Mouse (Mus musculus): ENCODE measurements around the gene Foxi1.
A peak's percentile ranks its signal among the peaks of the same experiment; 100 is the strongest.
"Not testable (repeated sequence)": the region's sequence is repeated elsewhere in the genome, so short reads cannot be mapped to it uniquely, and the experiment has no call there.

Gene Foxi1

DNA sequence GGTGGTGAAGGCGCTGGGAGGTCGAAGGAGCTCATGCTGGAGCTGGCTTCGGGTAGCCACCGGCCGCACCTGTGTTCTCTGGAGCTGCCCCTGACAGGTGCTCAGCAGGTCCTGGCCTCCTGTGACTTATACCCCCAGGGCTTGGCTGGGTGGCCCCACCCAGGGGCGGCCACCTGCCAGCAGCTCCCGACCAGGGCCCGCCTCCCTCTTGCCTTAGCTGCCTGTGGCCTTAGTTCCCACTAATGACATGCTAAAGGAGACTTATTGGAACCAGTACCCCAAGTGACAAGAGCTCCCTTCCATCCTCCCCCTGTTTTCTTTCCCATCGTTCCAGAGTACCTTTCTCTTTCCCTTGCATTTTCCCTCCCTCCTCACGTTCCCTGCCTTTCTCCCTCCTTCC is at the start of gene Foxi1:
Gene Foxi1, minus strand, starts transcription at position 101 of the 400 bp plus-strand sequence.
- DNase-seq = peak; percentile 13 to 34

- no peak for DNase-seq
These were observed 35.1 kb upstream of the Foxi1 start for GRCm38 (mm10) chr11:34242979-34243378.

DNA sequence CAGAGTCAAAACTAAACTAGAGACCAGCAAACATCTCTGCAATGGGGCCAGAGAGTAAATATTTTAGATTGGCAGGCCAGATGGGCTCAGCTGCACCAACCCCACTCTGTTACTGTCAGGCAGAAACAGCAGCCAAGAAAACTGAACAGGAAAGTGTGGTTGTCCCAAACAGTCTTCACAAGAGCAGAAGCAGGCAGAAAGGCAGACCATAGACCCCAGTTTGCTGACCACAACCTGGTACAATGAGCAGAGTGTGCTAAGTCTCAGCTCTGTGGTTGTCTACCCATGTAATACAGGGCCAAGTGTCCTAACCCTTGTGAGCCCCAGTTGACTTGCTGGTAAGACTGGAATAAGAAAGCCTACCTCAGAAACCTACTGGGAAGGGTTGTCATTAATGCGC is 32.4 kb upstream of the Foxi1 start:
- no peak for DNase-seq

DNA sequence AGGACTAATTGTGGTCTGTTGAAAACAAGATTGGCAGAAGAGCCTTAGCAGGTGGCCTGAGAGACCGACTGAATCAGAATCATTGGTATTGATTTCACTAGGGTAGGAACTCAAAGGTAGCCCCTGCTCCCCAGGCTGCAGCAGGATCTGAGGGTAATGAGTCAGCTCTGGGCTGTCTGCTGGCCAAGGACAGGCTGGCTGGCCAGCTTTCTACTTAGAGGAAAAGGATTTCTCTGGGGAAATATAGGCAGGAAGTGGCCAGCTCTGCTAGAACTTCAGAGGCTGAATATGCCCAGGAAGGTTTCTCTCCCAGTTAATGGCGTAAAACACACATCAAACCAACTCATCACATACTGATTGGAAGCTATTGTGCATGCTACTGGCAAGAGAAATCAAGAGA is 31.8 kb upstream of the Foxi1 start:
- DNase-seq = no peak

GRCm38 (mm10) chr11:34236885-34237284 is 29.0 kb upstream of the Foxi1 start:
- DNase-seq = no peak

DNA sequence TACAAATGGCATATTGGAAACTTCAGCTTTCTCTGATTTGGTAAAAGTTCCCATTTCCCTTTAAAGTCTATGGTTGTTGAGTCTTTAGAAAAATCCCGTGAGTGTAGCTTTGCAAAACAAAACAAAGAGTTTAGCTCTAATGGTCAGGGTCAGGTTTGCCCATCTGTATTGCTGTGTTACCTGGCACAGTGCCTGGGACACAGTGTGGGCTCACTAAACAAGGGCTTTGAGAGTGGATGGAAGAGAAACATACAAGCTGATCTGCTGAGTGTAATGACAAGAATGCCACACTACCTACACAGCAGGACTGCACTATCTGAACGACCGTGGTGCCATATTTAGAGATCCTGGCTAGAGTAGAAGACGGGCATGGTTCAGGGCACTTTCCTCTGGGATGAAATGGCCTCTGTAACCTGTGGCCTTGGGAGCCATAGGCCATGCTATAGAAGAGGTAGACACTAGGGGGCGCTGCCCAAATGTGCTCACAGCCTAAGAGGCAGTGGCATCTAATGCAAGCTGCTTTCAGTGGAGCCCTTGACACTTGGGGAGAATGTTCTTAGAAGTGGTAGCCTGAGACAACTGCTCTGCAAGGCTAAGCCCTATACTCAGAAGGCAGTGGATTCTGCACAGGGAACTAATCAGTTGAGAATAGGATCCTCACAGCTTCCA is 28.3 kb upstream of the Foxi1 start:
- peak; percentile 34 to 46 for DNase-seq

- DNase-seq = peak; percentile 79 to 80
These were observed 21.0 kb upstream of the Foxi1 start for GRCm38 (mm10) chr11:34228758-34229364.

GRCm38 (mm10) chr11:34227180-34227579 is 19.3 kb upstream of the Foxi1 start:
- no peak for DNase-seq

GRCm38 (mm10) chr11:34220596-34220995 is 12.7 kb upstream of the Foxi1 start:
- DNase-seq = not testable (repeated sequence)

DNA sequence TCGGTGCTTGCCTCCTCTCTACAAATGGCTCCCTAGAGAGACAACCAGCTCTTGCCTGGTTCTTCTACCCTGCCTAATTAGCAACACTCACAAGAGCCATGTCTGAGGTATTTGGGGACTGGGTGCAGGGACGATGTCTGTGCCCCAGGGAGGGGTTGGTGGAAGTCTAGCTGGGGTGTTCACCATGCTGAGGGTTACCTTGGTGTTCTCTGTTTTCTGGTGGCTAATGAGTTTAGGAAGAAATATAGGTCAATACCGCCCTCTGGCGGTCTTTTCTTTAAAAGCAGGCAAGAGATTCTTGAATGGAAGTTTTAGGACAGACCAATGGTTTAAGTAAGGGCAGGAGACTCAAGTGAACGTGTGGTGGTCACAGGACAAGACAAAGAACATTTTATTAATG is 5.0 kb upstream of the Foxi1 start:
- peak; percentile 65 to 73 for DNase-seq

GRCm38 (mm10) chr11:34202769-34203168 is 5.1 kb downstream of the Foxi1 start:
- no peak for DNase-seq

- no peak for DNase-seq
These were observed 12.7 kb downstream of the Foxi1 start for GRCm38 (mm10) chr11:34195142-34195541.

DNA sequence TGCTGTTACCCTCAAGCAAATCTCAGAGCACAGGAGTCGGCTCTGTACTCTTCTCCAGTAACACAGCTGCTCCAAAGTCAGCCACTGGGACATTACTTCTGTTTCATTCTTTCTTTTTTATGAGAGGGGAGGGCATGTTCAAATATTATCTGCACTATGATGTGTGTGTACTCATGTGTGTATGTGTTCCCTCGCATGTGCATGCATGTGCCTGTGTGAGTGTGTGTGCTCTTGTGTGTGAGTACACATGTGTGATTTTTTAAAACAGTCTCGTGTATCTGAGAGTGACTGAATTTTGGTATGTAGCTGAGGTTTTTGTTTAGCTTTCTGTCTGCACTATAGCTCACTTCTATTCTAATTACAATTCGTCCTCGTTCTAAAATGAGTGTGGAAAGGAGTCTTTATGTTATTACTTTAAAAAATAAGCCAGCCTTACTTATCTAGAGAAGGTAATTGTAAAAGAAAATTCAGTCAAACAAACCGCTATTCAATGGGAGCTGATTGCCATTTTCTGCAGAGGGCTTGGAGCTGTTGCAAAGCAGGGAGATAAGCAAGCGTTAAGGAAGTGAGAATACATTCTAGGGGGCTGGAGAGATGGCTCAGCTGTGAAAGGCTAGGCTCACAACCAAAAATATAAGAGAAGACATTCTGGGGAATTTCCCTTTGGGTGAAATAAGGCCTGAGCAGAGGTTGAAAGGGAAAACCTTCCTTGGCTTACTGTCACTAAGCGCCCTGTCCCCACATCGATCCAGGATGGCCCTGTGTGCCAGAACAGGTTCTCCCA is 13.5 kb downstream of the Foxi1 start:
- no peak for DNase-seq

GRCm38 (mm10) chr11:34193658-34194057 is 14.2 kb downstream of the Foxi1 start:
- DNase-seq = no peak

DNA sequence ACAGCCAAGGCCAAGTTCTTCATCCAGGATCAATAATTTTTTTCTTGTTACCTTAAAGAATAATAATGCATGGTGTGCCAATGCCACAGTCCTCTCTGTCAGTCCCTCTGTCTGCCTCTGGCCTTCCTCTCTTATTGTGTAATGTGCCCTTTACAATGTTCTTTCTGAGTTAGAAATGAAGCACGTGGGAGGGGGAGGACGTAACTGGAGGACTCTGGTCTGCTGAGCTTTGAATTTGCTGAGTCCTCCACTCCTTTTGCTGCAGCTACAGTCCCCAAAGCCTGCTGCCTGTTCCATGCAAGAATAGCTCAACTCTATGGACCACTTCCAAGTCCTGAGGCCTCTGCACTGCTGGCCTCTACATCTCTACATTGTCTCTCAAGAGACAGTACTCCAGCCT is 23.6 kb downstream of the Foxi1 start:
- DNase-seq = peak in 1 of 2 experiments; percentile 19

- peak; percentile 72 to 80 for DNase-seq
These were observed 26.4 kb downstream of the Foxi1 start for GRCm38 (mm10) chr11:34181214-34182117.

DNA sequence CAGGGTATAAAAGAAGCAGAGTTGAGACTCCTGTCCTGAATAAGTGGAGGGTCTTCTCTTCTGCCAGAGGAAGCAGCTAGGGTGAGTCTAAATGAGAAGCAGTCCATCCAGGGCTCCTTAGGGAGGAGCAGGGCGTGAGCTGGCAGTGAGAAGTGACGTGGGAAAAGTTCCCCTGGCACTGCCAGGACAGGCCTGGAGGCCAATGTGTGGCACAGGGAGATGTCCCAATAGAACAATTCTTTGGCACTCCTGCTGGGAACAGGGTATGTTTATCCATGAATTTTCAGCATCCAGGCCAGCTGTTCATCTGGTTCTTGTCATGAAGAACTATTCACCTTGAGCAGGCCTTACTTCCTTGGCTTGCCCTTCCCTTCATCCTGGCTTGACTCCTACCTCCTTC is 29.1 kb downstream of the Foxi1 start:
- DNase-seq = no peak

DNA sequence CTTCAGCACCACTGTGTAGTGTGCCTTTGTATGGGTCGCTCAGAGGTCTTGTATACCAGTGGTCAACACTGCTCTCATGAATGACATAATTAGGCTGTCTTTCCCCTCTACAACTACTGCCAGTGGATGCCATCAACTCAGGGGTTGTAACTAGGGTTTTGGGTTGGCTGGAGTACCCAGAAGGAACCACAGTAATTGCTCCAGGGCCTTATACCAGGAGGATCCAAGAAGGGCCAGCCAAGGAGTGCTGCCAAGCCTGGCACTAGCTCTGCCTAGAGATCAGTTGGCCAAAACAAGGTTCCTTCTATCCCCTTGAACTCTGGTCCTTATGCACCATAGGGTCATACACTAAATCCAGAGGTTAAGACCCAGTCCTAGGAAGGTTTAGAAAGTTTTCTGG is 31.5 kb downstream of the Foxi1 start:
- DNase-seq = no peak

DNA sequence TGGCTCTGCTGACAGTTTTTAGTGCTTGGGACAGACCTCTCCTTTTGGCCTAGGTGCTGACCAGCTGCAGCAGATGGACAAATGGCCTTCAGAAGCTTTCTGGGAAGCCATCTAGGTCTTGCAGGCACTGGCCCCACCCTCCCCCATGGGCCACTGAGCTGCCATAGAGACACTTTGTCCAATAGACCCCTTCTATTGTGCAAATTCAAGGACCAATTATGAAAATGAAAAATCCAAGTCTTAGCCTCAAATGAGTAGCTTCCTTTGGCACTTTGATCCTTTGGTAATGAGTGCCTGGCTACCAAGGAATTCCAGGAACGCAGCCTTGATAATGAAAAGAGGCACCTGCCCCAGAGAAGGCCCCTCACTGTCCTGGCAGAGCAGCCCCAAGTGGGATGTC is 36.7 kb downstream of the Foxi1 start:
- no peak for DNase-seq

DNA sequence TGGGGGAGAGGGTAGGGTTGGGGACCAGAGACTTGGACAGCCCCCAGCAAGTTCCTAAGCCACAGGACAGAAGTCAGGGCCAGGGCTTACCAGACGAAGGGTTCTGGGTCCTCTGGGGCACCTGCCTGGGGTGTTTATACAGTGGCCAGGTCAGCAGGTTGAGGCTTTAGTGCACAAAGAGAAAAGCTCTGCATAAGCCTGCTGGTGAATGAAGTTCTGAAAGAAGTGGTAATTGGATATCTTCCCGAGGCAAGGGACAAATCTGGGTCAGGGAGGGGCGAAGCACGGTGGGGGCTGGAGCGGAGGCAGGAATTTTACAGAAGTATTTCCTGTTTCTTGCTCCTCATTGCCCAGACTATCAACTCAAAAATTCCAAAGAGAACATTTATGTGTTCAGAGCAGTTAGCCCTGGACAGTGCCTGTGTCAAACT is 38.4 kb downstream of the Foxi1 start:
- peak; percentile 67 to 79 for DNase-seq

- DNase-seq = no peak
These were observed 41.5 kb downstream of the Foxi1 start for GRCm38 (mm10) chr11:34166392-34166791.

- no peak for DNase-seq
These were observed 42.6 kb downstream of the Foxi1 start for GRCm38 (mm10) chr11:34165278-34165677.

- DNase-seq = peak; percentile 37 to 66
These were observed 49.0 kb downstream of the Foxi1 start for GRCm38 (mm10) chr11:34158916-34159315.
